Mouse (Mus musculus) A20 (cell line): ENCODE measurements around the gene Baiap3.
A peak's percentile ranks its signal among the peaks of the same experiment; 100 is the strongest.
"Not testable (repeated sequence)": the region's sequence is repeated elsewhere in the genome, so short reads cannot be mapped to it uniquely, and the experiment has no call there.

ENCODE experiments used
- DNase-seq: peaks from one replicate; pipeline ENCODE4 v3.0.0-alpha.2; 2011; ENCODE audit warnings: low read depth, low spot score

Gene Baiap3

DNA sequence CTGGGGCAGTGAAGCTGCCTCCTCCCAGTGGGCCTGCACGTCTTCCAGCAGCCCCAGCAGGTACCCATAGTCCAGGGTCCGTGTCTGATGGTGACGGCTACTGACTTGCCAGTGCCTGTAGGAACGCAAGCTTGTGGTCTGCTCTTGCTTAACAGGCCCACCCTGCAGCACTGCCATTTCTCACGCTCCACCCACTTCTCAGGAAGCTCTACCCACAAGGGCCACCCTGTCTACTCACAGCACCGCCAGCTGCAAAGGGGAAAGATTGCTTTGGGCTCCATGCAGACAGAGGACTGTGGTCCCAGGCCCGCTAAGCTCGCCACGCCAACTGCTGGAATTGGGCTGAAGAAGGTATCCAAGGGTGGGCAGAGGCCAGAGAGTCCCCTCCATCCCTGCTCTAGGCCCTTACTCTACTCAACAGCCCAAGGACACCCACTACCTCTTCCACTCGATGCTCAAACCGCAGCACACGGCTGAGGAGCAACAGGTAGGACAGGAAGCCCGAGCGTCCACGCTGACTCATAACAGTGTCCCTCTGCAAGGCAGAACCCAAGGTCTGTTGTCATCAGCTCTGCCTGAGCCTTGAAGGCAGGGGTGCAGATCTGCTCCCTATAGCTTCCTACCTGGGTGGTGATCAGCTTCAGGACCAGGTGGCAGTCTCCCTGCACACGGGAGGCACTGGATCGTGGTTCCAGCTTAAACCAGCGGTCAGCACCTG, 8.0 kb downstream of the Baiap3 start:
- DNase-seq, result no peak

DNA sequence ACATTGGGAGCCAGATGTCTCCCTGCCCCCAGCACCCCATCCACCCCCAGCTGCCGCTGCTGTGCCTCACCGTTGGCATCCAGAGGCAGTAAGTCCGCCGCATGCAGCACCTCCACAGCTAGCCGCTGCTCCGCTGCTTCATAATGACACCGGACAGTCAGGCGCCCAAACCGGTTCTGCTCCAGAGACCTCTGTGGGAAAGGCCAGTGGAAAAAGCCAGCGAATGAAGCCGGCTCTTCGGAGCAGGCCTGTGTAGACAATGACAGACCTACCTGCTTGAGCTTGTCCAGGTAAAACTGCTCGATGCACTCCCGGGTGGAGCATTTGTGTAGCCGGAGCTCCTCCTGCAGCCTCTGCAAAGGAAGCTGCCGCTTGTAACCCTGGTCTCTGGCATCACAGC, 11.9 kb downstream of the Baiap3 start:
- no peak for DNase-seq

DNA sequence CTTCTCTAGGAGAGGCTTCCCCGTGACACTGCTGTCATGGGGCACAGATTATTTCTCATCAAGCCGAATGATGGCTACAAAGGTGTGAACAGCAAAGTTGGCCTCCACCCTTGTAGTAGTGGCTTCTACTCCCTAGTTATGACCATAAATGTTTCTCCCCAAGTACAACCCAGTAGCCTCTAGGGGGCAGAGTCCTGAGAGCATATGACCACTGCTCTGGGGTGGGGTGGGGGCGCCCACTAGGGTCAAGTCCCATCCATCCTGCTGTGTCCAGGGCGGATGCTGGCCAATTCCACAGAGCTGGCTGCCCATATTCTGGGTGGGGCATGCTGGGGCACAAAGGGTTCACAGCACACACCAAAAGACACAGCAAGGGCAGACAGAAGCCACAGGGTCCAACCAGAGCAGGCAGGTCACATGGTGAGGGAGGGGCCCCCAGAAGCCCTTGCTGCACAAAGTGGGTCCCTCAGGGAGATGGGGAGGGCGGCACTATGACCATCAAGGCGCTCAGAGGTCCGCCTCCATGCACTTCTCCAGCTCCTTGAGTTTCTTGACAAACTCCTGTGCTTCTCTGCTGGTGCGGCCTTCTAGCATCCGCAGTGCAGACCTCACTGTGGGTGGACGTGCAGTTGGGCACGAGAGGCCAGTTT, 12.9 kb downstream of the Baiap3 start:
- DNase-seq, result peak; percentile 18

DNA sequence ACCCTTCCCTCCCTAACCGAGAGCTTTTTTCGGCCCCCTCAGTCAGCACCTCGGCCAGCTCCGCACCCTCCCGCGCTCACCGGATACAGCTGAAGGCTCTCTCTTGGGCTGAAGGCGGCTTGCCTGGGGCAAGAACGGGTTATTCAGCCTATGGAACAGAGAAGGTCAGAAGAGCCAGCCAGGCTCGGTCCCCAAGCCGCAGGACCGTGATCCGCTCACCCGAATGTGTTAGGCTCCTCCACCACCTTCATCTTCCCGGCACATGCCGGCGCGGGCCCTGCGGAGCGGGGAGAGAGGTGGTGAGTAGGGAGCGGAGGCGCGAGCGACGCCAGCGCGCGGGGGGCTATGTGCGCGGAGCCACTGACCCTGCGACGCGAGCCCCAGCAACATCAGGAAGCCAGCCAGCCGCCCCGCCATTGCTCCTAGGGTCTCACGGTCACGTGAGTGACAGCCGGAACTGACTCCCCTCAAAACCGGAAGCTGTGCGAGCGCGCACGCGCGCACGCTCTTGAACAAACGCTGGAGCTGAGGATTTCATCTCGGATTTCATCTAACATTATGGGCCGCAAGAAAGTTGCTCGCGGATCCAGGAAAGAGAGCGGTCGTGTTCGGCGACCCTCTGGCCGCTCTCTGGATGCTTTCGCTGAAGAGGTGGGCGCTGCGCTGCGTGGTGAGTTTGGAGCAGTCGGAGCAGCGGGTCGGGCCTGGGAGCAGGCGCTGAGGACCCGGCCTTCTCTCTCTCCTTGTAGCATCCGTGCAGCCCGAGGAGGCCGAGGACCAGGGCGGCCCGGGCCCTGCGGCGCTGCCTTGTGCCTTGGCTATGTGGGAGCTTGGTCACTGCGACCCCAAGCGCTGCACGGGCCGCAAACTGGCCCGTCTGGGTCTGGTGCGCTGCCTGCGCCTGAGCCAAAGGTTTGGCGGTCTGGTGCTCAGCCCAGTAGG, 16.2 kb downstream of the Baiap3 start, which contains the start of the genes Gnptg and Tsr3:
TSS of gene Gnptg (minus strand) at position 430 of the 942 bp plus-strand sequence.
TSS of gene Tsr3 (plus strand) at position 476 of the 942 bp plus-strand sequence.
- peak; percentile 92 for DNase-seq

DNA sequence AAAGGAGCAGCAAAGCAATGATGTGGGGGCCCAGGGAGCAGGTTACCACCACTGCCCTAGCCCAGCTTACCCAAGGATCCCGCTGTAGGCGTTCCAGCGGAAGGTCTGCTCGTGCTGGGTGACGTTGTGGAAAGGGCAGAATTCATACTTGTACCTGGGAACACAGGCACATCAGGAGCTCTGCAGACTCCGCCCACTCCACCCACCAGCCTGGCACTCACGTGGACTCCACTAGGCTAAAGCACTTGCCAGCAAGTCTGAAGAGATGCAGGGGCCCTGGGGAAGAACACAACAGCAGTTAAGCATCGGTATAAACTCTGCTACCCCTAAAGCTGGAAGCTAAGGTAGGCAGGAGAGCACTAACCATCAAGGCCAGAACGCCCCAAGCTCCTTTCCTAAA, 20.5 kb downstream of the Baiap3 start:
- no peak for DNase-seq

DNA sequence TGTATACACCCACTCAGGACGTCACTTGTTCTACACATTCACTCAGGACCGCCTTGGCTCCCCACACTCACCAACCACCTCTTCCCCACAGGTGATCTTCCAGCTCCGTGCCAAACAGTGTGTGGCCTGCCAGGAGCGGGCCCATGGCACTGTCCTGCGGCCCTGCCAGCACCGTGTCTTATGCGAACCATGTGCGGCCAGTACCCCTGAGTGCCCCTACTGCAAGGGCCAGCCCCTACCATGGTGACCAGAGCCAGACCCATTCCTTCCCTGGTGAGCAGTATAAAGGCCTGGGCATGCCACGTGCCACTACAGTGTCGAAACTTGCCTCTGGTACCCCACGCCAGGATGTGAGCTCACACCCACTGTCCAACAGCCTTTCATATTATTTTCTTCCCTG, 24.5 kb downstream of the Baiap3 start:
- DNase-seq, result not testable (repeated sequence)

DNA sequence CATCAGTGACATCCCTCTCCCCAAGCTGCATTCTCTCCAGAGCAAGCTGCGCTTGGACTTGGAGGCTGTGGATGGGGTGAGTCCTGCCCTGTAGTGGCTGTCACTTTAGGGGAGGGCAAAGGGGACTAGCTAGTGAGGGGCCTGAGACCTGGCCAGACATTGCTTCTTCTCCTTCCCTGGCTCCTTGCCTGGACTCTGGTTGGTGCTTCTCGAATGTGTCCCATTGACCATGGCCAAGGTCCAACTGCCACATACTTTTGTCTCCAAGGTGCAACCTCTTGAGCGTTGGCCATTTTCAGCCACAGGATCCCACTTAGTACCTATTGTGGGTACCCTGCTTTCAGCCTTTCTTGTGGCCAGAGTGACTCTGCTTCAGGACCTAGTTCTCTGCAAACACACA, 25.5 kb downstream of the Baiap3 start:
- DNase-seq, result no peak

DNA sequence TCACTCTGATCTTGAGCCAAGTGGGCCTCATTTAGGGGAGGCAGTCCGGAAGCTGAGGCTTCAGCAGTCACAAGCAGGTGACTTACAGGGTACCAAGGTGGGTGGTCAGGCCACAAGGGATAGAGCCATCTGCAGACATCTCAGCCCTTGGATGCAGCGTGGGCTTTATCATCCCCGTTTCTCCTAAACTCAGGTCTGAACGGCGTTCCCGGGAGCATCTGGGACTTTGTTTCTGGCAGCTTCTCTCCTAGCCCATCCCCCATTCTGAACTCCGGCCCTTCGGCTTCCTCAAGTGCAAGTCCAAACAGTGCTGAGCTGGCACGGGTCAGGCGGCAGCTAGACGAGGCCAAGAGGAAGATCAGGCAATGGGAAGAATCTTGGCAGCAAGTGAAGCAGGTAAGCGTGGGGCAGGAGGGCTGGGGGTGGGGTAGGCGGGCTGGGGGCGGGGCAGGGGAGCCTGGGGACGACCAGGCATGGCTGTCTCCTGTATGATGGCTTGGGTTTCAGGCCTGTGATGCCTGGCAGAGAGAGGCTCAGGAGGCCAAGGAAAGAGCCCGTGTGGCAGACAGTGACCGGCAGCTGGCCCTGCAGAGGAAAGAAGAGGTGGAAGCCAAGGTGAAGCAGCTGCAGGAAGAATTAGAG, 26.0 kb downstream of the Baiap3 start:
- not testable (repeated sequence) for DNase-seq

DNA sequence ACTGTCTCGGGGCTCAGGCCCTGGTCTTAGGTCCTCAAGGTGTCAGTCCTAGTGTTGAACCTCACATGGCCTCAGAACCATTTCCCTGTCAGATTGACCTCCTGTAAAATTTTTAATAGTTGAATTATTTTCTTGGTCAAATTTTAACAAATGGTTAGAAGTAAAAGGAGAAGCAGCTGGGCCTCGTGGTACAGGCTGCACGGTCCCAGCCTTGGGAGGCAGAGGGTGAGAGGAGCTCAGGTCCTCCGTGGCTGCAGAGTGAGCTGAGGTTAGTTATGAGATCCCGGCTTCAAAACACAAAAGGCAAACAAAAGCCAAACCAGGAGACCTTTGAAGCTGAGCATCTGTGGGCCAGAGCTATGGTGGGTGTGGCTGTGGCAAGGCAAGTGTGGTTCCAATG, 28.2 kb downstream of the Baiap3 start:
- no peak for DNase-seq

DNA sequence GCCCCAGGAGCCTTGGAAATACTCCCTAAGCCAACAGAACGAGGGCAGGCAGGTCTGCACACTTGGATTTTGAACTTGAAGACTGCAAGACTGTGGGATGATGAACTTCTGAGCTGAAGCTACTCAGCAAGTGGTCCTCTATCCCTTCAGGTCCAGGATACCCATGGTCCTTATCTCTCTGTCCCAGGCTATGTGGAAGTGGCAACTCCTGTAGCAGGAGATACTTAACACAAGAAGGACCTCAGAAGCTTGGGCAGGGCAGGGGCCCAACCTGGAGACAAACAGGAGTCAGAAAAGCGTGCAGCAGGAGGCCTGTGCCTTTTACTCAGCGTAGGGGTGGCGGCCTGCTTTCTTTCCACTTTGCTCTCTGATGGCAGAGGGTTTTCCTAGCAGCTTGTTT, 30.5 kb downstream of the Baiap3 start:
- no peak for DNase-seq

DNA sequence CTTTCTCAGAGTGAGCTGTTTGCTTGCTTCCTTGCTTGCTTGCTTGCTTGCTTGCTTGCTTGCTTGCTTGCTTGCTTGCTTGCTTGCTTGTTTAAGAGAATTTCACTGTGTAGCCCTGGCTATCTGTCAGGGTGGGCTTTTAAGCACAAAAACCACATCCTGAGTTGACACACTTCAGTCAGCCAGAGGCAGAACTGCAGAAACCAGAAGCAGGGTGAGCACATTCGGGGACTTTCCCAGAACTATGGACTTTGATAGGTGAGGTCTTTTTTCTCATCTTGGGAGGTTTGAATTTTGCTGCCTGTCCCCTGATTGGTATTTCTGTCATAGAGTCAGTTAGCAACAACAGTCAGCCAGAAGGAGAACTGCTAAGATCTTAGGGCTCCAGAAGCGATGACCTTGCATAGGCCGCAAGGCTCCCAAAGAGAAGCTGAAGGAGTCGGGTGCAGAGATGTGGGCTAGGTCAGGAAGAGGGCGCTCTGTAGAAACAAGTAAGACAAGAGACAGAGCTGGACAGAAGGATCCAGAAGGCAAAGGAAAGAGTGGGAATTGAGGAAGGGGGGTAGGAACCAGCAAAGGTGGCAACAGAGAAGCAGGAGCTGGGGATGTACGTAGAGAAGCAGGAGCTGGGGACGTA, 31.5 kb downstream of the Baiap3 start:
- no peak for DNase-seq

DNA sequence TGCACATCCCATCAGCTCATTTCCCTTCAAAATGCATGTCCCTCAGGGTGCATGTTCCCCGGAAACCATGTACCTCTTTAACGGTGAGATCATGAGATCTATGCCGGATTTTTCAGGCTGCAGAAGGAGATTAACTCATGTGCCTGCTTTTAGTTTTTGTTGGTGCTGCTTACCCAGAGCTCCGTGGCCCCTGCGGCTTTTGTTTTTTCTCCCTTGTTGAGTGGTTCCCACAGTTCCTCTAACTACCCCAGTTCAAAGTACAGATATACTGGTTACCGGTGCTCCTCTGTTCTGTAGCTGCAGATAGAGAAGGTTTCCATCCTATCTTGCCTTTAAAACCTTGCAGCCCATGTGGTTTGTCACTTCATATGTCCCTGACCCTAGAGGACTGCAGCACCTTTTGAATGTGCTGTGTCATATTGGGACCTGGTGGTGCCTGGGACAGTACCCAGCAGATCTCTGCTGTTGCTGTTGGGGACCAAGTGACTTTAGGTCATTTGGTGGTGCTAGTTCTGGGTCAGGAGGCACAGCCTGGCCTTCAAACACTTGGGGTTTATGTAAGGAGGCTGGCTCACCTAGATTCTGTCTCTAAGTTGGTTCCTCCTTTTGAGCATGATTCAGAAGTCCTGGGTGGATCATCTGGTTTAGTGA, 33.1 kb downstream of the Baiap3 start:
- DNase-seq, result no peak

DNA sequence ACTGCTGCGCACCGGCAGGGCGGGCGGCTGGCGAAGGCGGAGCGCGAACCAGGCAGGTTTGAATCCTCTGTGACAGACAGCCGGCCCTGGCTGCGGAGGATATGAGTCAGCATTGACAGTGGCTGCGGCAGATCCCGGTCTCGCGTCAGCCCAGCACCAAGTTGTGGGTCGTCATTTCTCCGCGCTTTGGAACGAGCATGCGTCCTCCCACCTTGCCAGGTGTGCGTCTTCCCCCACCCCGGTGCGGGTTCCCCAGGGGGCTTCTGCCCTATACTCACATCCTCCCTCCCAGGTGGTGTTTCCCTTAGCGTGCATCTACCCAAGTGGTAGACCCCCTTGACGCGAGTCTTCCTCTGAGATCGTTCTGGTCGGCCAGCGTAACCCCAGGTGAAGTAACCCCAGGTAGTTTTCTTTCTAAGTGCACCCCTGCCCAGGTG, 33.6 kb downstream of the Baiap3 start:
- not testable (repeated sequence) for DNase-seq

DNA sequence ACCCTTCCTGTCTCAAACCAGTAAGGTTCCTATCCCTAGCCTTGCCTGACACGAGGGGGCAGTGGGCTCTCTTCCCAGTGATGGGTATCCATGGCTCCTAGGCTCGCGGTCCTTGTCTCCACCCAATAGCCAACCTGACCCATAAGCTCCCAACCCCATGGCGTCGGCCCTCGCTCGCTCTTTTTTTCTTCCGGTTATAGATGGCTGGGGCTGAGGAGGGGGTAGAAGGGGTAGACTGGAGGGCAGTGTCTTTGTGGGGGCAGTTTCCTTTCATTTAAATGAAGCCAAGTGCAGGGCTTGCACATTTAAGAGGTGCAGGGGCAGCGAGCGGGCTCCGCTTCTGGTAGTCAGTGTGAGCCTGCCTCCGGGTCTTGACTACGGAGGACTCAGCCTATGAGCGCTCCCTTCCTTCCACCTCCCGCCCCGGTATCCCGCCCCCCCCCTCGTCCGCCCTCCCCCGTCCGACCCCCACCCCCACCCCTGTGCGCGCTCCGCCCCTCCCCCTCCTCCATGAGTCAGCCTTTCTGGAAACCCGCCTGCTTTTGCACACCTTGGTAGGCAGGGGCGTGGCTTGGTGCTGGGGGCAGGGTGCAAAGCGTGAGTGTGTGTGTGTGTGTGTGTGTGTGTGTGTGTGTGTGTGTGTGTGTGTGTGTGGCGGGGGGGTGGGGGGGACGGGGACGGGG, 34.2 kb downstream of the Baiap3 start:
- DNase-seq, result no peak

DNA sequence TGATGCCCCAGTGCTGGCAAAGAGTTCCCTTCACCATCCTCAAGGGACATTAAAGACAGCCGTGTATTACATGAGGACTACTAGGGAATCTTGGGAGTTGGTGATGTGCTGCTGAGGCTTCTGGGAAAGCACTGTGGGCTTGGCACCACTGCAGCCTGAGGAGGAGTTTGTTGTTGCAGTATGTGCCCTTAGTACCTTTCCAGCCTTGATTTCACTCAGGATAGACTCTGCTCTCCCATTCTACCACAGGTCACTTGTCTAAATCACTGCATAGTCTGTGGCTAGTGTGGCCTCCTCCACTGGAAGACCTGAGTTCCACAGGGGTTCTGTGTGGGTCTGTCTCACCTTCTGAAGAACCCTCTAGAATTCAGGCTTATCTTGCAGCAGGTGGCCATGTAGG, 35.4 kb downstream of the Baiap3 start:
- DNase-seq, result no peak

DNA sequence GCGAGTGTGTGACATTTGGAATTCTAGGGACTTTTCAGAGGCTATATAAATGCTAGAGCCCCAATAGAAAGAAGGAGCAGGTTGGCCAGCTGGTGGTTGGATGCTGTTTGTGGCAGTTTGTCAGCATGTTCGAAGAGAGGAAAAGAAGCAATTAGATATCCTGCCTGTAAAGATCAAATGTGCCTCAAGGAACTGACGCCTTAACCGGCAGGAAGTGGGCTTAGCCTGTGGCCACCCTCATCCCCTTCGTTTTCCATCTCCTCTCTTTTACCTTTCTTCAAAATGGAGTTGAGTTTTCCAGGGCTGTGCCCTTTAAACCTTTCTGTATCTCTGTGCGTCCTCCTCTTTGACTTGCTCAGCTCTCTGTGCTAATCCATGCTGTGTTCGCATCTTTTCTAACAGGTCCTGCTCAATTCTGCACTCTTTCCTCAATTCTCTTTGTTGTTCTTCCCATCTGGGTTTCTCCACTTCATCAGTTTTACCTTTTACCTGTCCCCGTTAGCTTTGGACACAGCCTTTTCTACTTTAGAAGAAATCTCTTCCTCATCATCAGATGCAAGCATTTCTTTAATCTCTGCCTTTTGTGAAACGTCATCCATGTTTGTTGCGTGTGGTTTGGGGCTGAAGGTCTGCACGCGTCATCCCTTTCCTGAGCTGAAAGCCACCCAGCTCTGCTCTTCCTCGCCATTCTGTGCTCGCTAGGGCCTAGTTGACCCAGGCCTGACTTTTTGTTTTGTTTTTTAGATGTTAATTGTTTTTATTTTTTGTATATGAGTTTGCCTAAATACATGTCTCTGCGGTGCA, 36.5 kb downstream of the Baiap3 start:
- DNase-seq, result no peak

DNA sequence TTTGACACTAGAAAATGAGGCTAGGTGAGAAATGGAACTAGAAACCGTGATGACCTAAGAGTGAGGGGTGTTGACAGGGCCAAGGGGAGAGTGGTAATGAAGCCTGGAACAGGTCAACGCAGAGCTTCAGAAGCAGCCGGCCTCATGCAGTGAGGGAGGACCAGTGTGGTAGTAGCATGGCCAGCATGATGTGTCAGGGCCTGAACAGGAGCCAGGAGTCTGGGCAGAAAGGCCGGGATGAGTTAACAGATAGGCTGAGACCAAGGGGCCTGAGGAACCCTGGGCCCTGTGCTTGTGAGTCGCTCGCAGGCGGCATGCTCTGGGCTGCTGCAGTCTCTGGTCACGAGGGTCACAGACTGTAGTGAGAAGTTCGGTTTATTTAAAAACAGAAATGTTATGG, 37.2 kb downstream of the Baiap3 start:
- no peak for DNase-seq

DNA sequence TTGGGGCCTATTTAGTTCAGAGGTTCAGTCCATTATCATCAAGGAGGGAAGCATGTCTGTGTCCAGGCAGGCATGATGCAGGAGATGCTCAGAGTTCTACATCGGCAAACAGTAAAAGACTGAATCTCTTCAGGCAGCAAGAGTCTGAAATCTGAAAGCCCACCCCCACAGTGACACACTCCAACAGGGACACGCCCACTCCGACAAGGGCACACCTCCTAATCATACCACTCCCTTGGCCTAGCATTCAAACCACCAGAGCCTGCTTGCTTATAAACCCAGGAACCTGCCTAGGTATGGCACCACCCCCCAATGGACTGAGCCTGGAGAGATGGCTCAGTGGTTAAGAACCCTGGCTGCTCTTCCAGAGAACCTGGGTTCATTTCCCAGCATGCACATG, 40.7 kb downstream of the Baiap3 start:
- no peak for DNase-seq

DNA sequence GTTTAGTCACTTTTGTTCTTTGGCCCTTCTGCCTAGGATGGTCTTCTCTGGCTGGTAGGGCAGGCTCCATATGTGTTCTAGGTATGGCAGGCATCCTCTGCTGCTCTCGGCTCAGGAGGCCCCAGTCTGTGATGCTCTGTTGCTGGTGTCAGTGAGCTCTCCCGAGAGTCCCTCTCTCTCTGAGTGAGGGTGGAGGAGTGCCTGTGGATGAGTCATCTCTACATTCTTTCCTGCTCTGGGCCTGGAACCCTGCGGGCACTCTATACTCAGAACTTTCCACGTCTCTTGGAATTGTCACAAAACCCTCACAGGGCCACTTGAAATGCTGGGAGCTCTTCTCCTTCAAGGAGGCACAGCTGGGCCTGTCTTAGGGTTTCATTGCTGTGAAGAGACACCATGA, 44.5 kb downstream of the Baiap3 start:
- no peak for DNase-seq
